Mouse (Mus musculus): ENCODE results near the gene Acod1.

DNA sequence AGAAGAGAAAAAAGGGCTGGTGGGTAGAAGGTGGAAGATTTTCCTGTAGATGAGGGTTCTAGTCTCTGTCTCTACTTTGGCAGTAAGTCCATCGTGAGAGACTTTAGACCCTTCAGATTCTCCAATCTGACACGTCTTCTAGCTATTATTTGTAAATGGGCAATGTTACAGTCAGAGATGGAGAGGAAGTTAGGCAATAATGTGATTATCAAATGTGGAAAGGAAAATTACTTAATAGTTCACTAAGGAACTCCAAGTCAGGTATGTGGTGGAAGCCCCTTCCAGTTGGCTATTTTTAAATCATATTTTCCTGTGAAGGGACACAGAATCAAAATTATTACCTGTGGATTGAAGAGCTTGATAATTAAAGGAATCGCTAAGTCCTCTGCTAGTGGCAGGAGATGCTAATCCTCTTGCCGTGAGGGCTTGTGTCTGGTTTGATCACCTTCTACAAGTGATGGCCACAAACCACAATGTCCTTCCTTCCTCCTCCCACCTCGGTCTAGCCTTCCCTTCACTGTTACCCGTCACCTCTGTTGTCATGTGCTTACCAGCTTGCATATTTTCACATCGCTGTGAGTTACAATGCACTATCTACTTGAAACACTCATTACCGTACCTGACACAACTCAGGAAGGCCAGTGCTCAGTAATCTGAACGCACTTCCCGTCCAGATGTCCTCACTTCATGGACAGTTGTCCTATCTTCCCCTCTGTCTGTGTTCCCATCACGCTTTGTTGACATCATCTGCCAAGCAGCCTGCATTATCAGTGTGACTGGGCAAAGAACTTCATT is 1.7 kb downstream of the Acod1 start:
- TF ChIP-seq POLR2A (IDR thresholded peaks at IDR 0.05; ENCODE audit: extremely low read depth, insufficient read depth, low read length) (no peak), CTCF (IDR thresholded peaks at IDR 0.05; ENCODE audit: extremely low read depth, insufficient read depth, low read length) (no peak)

All from cortical plate, adult 2 months (tissue).